Mouse (Mus musculus): ENCODE measurements around the gene Ddx58. TPM values are rescaled to one million over a fixed set of nuclear protein-coding genes. Genes with fewer than 3 reads are reported as not detected.

Ddx58 gene
- total RNA-seq, 1 experiment from 2014 or later: 20.0 TPM

DNA sequence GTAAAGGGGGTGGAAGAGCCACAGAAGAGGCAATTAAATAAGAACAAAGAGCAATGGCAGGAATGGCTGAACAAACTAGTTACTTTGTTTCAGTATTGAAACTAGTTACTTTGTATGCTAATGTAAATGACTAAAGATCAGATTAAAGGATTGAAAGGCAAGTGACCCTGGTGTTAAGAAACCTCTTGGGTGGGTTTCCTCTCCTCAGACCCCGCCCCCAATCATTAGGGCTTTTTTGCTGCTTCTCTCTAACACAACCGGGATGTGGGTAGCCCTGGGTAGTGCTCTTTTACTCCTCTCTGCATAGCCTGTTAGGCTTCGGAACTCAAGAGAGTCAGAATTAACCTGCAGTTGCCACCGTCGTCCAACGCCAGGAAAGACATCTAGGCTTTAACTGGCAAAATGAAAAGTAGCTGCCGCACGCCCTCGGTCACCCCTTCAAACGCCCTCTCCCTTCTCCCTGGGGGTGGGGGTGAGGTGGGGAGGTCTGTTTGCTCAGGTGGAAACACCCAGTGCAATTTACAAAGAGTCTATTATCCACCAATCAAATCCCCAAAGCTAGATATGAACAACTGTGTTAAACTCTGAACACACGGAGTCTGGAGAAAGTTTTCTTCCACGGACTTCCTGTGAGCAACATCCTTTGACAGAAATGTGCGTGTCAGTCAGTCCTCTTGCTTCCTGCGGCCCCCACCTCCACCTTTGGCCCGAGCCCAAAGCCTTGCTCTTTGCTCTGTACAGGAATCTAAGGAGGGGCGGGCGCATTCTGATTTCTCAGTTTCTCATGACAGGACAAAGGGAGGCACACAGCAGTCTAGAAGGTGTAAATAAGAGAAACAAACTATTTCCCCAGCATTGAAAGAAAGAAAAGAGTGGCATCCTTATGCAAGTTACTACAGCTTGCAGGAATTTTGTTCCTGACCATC, 882 bp downstream of the Ddx58 start:
- peak; percentile 59 for ATAC-seq (replicated peaks; ENCODE audit: low read depth, poor library complexity, severe bottlenecking)

DNA sequence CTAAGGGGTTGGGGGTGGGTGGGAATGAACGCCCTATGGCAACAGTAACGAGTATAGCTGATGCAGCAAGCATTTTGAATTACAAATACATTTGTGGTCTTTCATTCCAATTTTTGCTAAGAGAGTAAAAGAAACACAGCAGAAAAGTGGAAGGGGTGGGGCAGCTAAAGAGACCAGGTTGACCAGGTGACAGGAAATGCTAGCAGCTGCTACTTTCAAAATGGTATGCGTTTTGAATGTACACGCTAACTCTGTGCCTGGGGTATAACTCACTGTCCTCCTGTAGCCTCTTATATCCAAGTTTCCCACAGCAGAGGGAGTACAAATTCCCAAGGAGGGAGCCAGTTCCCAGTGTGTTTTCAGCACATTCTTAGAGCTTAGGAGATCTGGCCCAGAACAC, 2.8 kb downstream of the Ddx58 start:
- ATAC-seq (replicated peaks; ENCODE audit: low read depth, poor library complexity, severe bottlenecking): no peak

DNA sequence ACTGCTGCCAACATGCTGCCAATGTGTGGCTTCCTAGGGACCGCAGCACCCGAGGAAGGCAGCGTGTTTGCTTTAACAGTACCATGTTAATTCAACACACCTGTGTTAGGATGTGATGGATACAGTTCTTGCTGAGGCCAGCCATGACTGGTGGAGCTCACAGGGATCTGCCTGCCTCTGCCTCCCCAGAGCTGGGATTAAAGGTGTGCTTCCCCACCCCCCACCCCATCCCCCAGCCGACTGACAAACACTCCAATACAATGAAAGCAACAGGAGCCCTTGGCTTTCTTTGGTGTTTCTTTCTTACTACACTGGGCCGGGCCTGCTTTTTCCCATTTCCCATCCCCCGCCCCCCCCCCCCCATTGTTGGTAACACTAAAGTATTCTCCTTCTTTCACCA, 5.4 kb downstream of the Ddx58 start:
- ATAC-seq (replicated peaks; ENCODE audit: low read depth, poor library complexity, severe bottlenecking): no peak

DNA sequence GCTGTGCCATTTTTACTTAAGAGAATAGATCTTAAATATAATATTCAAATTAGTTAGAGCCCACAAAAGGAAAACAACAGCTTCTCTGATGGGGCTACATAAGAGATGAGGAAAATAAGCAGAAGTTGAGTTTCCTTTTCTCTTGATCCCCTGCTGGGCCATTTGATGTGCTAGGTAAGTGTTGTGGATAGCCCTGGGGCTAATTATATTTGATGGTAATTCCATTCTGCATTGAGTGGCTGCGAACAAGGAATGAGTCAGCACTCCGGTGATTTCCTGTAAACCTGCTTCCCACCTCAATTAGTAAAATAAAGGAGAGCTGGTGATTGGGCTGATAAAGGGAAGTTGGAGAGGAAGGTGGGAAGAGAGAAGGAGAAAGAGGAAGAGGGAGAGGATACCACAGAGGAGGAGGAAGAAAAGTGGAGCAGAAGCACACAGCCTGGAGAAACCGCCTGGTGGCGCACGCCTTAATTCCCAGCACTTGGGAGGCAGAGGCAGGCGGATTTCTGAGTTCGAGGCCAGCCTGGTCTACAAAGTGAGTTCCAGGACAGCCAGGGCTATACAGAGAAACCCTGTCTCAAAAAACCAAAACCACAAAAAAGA, 6.5 kb downstream of the Ddx58 start:
- ATAC-seq (replicated peaks; ENCODE audit: low read depth, poor library complexity, severe bottlenecking): peak; percentile 80

DNA sequence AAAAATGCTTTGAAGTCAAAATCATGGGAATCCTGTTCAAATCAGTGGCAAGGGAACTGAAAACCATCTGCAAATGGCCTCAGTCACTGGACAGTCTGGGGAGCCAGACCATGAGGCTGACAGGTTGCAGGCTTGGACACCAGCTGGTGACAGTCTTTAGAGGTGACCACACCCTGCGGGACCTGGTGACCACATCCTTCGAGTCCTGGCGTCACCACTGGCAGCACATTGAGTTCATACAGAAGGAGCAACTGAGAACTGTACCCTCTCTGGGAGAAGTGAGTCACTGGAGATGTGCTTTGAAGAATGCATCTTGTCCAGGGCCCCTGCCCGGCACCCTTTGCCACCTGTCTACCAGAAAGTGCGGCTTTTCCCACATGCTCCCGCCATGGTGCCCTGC, 9.9 kb downstream of the Ddx58 start:
- ATAC-seq (replicated peaks; ENCODE audit: low read depth, poor library complexity, severe bottlenecking): no peak

DNA sequence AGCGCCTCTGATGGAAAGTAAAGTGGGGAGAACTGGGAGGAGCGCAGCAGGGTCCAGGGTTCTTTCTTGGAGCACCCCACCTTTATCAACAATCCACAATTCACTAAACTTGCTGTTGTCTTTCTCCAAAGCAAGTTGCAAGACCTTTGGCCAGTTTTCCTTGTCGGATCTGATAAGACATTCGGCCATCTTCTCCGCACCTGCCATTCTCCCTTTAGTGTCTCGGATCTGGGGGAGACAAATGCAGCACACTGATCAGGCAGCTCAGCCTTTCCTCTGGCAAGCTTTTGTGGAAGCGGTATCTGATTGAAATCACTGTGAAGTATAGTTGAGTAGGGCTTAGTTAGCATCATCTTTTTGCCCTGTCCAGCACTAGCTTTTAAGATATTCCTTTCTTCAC, 11.7 kb downstream of the Ddx58 start:
- ATAC-seq (replicated peaks; ENCODE audit: low read depth, poor library complexity, severe bottlenecking): no peak

DNA sequence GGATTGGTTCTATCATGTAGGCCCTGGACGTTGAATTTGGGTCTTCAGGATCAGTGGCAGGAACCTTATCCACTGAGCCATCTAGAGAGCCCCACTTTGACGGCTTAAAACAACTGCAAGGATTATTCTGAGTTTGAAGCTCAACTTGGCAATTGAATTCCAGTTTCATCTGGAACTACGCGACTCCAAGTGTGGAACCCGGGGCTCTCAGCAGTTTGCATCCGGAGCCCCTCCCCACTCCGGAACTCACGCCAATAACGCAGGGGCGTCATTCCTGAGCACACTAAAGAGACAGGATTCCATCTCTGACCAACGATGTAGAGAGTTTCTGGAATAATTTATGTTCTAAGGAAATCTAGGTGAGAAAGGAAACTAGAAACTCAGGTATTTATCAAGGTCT, 12.5 kb downstream of the Ddx58 start:
- no peak for ATAC-seq (replicated peaks; ENCODE audit: low read depth, poor library complexity, severe bottlenecking)

DNA sequence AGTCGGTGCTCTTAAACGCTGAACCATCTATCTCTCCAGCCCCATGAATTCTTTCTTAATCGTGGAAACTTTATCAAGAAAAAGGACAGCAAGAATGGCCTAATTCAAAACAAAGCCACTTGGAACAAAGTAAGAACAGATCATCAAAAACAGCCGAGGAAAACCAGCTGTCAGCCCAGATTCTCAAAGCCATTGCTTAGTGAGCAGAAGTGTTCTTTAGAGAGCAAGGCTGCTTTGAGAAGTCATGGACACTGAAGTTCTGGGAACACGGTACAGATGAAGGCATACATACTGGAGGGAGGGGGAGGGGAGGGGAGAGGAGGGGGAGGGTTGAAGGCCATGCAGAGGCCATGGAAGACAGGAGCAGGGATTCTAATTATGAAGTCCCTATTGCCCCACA, 13.5 kb downstream of the Ddx58 start:
- ATAC-seq (replicated peaks; ENCODE audit: low read depth, poor library complexity, severe bottlenecking): no peak

DNA sequence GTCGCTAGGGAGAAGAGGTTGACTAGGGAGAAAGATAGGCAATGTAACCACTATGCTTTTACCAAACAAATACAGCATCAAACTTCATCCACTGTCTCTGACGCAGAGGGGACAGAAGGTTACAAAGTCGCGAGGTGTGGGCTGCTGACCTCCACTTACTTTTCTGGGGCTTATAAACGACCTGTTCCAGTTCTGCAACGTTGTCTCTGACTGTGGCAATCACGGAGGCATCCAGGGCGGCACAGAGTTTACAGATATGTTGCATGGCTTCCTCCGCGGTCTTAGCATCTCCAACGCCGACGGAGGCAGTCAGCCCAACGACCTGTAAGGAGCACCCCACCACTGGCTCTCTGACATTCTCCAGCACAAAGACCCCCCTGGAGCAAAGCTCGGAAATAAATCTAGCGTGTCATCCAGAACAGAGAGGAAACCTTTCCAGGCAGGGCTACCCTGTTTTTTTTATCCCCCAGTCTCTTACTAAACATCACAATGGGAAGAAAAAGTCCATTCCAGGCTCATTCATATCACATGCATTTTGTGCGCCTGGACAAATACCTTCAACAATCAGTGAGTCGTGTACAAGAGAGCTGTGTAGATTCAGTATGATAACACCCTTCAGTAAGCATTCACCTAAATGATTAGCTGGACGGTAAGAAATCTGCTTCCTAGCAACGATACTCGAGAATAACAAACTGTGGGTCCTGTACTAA, 17.6 kb downstream of the Ddx58 start:
- ATAC-seq (replicated peaks; ENCODE audit: low read depth, poor library complexity, severe bottlenecking): no peak

DNA sequence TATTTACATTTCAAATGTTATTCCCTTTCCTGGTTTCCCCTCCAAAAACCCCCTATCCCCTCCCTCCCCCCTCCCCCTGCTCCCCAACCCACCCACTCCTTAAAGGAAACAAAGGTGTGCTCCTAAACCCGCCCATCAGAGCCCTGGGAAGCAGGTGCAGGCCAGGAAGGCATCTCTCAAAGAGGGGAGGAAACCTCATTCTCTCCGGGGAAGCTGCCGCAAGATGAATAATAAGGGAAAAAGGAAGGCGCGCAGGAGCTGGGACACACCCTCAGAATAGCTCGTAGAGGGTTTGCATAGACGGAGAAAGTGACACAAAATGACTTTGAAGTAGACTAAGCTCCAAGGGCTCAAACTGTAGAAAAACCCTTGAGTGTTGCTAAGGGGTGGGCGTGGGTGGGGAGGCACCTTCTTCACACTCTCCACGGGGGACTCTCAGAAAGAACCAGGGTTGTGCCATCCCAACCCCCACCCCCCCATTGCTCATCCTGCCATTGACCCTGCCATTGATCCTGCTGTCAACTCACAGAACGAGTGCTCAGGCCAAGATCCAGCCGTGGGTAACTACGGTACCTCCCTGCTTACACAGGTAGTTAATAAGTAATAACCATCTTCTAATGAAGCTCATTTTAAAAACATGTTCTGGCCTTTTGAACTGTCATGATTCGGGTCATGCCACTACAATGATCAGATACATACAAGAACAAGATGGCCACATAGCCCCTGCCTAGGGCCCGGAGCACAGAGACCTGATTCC, 18.4 kb downstream of the Ddx58 start:
- no peak for ATAC-seq (replicated peaks; ENCODE audit: low read depth, poor library complexity, severe bottlenecking)

DNA sequence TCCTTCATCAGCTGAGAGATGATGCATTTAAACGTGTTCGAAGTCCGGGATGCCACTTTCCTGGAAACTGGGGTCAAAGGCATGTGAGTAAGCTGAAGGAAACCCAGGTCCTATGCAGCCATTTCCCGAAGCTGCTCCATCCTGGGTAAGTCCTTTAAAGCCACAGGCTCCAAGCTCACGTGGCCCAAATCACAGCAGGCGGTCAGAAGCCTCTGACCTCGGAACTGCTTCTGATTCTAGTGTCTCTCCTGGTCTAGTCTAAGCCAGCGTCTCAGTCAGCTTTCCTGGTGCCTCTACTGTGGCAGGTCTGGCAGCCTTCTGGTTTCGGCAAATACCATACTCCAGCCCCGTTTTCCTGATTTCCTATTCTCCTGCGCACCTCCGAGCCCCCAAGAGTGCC, 19.2 kb downstream of the Ddx58 start:
- ATAC-seq (replicated peaks; ENCODE audit: low read depth, poor library complexity, severe bottlenecking): no peak

DNA sequence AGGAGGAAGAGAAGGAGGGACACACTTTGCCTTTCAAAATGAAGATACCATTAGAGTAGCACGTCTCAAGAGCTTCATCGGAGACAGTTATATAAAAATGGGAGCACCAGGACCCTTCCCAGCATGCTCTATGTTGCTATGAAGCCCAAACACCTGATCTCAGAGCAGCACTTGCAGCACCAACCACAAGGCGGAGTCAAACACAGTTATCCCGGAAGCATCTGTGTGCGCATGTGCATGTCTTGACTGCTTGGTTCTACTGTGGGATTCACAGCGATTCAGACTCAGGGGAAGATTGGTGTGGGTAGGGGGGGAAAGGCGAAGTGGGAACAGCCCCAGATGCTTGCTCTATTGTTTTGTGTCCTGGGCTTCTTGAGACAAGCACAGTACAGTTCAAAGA, 21.2 kb downstream of the Ddx58 start:
- peak; percentile 89 for ATAC-seq (replicated peaks; ENCODE audit: low read depth, poor library complexity, severe bottlenecking)

DNA sequence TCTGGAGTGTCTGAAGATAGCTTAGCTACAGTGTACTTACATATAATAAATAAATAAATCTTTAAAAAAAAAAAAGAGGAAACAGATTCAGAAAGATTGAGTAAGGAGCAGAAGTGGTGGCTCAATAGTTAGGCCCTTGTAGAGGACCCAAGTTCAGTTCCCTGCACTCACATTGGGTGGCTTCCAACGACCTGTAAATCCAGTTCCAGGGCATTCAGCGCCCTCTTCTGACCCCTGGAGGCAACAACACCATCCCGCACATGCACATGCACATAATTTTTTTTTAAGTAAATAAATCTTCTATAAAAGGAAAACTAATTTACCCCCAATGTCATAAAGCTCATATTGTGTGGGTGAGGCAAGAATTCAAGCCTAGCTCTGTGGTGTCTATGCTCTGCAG, 21.7 kb downstream of the Ddx58 start:
- ATAC-seq (replicated peaks; ENCODE audit: low read depth, poor library complexity, severe bottlenecking): 0 out of 2 replicates have a peak, but pooled peaks have one; percentile 40

DNA sequence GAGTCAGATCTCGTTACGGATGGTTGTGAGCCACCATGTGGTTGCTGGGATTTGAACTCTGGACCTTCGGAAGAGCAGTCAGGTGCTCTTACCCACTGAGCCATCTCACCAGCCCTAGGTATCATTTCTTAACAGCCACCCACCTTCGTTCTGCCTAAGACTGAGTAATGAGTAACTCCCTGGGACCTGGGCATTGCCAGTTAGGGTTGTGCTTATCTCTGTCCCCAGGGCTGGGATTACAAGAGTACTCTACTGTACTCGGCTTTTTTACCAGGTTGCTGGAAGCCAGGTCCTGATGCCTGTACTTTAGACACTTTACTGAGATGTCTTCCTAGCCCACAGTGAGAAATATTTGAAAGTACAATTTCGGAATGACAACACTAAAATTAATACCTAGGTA, 27.5 kb downstream of the Ddx58 start:
- ATAC-seq (replicated peaks; ENCODE audit: low read depth, poor library complexity, severe bottlenecking): no peak

DNA sequence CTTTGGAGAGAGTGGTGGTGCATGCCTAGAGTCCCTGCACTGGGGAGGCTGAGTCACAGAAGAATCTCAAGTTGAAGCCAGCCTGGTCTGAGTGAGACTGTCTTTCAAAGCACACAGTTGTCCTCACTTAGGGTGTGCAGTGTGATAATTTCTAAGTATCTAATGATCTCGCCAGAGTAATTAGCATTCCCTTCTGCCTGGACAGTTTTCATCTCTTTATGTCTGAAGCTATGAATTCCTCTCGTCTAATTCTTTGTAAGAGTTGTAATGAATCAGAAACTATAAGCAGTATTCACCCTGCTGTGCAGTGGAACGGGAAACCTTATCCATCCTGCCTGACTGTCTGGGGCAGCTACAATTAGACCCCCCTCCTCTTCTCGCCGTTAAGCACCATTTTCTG, 31.9 kb downstream of the Ddx58 start:
- no peak for ATAC-seq (replicated peaks; ENCODE audit: low read depth, poor library complexity, severe bottlenecking)

DNA sequence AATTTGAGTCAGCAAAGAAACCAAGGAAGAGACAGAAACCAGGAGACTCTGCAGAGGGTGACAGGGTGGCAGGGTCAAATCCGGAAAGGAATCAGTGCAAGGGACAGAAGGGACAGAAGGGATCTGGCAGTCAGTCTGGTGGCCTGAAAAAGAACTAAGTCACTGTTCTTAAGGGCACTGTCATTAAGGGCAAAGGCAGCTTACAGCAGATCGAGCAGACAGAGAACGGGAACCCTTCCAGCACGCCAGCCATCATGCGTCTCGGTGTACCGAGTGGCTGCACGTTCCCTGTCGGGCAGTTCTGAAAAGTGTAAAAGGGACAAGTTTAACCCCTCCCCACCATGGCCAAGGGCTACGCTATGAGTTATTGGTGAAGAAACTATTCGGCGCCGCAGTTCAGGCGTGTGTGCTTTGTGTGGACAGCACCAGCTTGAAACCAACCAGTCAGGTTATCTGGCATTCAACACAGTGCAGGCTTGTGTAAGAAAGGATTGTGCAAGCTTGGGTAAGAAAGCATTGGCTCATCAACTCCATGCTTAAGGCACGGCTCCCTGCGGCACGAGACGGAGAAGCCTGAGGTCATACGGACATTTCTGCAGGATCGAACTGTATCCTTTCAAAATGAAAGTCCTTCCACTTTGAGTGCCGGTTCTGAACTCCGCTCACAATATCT, 34.3 kb downstream of the Ddx58 start:
- no peak for ATAC-seq (replicated peaks; ENCODE audit: low read depth, poor library complexity, severe bottlenecking)

DNA sequence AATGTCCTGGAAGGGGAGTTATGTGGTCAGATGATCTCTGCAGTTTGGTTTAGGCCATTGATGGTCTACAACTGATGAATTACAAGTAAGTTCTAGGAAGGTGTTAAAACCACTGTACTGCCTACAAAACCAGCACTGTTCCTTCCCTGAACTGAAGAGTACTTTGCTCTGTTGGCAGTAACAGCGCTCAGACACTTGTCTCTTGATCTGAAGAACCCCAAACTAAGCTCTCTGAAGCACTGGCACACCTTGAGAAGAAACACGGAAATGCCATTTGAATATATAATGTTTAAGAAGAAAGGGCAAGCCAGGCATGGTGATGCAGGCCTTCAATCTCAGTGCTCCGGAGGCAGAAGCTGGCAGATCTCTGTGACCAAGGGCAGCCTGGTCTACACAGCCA, 35.3 kb downstream of the Ddx58 start:
- no peak for ATAC-seq (replicated peaks; ENCODE audit: low read depth, poor library complexity, severe bottlenecking)

DNA sequence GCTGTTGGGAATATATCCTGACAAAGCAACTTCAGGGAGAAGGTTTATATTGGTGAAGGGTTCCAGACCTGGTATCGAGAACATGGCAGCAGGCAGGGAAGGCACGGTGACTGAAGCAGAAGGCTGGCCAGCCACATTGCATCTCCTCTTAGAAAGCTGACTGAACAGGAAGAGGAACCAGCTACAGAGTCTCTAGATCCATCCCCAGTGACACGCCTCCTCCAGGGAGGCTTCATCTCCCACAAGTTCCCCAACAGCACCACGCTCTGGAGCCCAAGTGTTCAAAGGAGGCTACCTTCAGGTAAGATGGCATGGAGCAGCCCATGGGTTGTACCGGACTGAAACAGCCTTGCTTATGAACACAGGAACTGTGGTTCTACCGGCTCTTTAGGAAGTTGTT, 37.4 kb downstream of the Ddx58 start:
- ATAC-seq (replicated peaks; ENCODE audit: low read depth, poor library complexity, severe bottlenecking): 0 out of 2 replicates have a peak, but pooled peaks have one; percentile 52

DNA sequence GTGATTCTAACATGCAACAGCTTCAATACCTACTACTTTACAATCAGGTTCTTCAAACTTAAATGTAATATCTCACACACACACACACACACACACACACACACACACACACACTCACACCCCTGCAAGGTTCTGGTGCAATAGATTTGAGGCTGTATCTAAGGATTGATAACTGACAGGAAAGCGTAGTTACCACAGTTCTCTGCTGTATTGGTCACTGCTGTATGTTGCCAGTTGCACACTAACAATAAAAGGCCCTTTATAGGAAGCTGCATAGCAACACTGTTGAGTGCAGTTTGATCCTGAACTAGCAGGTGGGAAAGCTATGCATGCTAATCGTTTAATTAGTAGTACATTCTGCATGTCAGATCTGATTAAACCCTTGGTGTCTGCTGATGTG, 44.3 kb downstream of the Ddx58 start:
- ATAC-seq (replicated peaks; ENCODE audit: low read depth, poor library complexity, severe bottlenecking): peak; percentile 46; the same call in 1 of the 2 replicates

DNA sequence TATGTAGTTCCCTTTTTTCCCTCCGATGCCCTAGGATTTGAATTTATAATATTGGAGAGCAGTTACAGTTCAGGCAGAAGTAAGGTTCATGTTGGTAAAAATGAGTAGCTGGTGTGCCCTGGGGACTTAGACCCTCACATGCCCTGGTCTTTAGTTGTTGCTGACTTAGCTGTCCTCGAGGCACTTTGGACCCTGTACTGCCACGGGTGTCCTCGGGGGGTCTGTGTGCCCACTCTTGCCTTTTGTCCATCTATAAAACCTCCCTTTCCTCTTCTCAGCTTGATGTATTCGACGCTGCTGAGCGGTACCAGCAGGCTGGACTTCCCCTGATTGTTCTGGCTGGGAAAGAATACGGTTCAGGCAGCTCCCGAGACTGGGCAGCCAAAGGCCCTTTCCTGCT, 46.2 kb downstream of the Ddx58 start:
- no peak for ATAC-seq (replicated peaks; ENCODE audit: low read depth, poor library complexity, severe bottlenecking)
